Mouse (Mus musculus) adrenal gland, adult 8-10 months (tissue): ENCODE measurements at regions not wholly inside any gene's neighbourhood (a gene's known extent, or its start where the extent isn't known, plus 50 kb on each side); places are given as distances from the start of the nearest gene placed in this dataset.
"Not testable (repeated sequence)": the region's sequence is repeated elsewhere in the genome, so short reads cannot be mapped to it uniquely, and the experiment has no call there.

Source experiments
- DNase-seq: peaks from one replicate; pipeline ENCODE4 v3.0.0; 2022

GRCm38 (mm10) chr17:69821473-69821872 is 147.4 kb upstream of the Dlgap1 start:
- DNase-seq, result no peak

- no peak for DNase-seq
These were observed 147.0 kb upstream of the Dlgap1 start for GRCm38 (mm10) chr17:69821901-69822300.

GRCm38 (mm10) chr17:69822921-69823320 is 146.0 kb upstream of the Dlgap1 start:
- no peak for DNase-seq

GRCm38 (mm10) chr17:69841308-69841707 is 127.6 kb upstream of the Dlgap1 start:
- no peak for DNase-seq

GRCm38 (mm10) chr17:69848306-69848705 is 120.6 kb upstream of the Dlgap1 start:
- no peak for DNase-seq

- no peak for DNase-seq
These were observed 118.8 kb upstream of the Dlgap1 start for GRCm38 (mm10) chr17:69850075-69850474.

- DNase-seq, result not testable (repeated sequence)
These were observed 88.9 kb upstream of the Dlgap1 start for GRCm38 (mm10) chr17:69879958-69880357.

GRCm38 (mm10) chr17:69893980-69894379 is 74.9 kb upstream of the Dlgap1 start:
- no peak for DNase-seq
